ENCODE assay signal across 13 mouse cellular contexts in the genomic region with DNA sequence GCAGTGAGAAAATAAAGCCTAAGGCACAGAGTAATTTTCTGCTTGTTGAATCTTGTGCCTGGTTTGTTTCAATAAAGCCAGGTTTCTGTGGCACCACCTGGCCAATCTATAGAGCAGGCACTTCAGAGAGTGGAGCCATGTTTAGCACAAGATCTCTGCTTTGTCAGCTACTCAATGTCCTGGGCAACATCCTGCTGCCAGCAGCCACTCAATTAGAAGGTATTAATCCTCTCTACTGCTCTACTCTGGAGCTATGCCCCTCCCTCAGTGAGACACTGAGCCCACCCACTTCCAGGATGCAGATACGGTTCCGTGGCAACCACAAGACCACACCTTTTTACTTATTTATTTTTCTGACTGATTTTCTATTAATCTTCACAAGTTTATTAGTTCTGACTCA.
DNase-seq lines count a peak whose midpoint lies in the region; ATAC-seq and TF ChIP-seq lines count a peak whose summit lies in the region.
"Had no signal": no experiment of that assay in that cellular context is flagged by ENCODE, and none has a peak within 500 bp of the region (broad histone marks: within the 10 kb centered on the region; RNA-seq: fewer than 3 reads in every experiment).

No protein-coding gene starts in this region.

- no peak overlapping the region for H3K9ac ChIP-seq in hindbrain, postnatal 0 days (replicated peaks; ENCODE audit: low read length)
- no peak overlapping the region for H3K9ac ChIP-seq in hindbrain, embryonic 12.5 days
- H3K9ac ChIP-seq in embryonic facial prominence, embryonic 13.5 days = no peak overlapping the region
- H3K9ac ChIP-seq in midbrain, embryonic 16.5 days (ENCODE audit: low read depth, low read length) = no peak overlapping the region
- H3K9ac ChIP-seq: liver, embryonic 12.5 days had no signal

- TF ChIP-seq CTCF in hindbrain, postnatal 0 days (IDR thresholded peaks at IDR 0.05; ENCODE audit: low read depth) = no peak

- no peaks in the 10 kb centered on the region for H3K27me3 ChIP-seq in hindbrain, postnatal 0 days (ENCODE audit: insufficient read depth, low read length)
- H3K27me3 ChIP-seq in hindbrain, embryonic 12.5 days = no peaks in the 10 kb centered on the region
- no peaks in the 10 kb centered on the region for H3K27me3 ChIP-seq in embryonic facial prominence, embryonic 13.5 days
- H3K27me3 ChIP-seq in midbrain, embryonic 16.5 days (ENCODE audit: control insufficient read depth, insufficient read depth, low read depth, low read length) = no peaks in the 10 kb centered on the region
- H3K27me3 ChIP-seq: liver, embryonic 12.5 days had no signal

- no peaks in the 10 kb centered on the region for H3K36me3 ChIP-seq in hindbrain, postnatal 0 days (ENCODE audit: insufficient read depth, low read length)
- no peaks in the 10 kb centered on the region for H3K36me3 ChIP-seq in hindbrain, embryonic 12.5 days
- H3K36me3 ChIP-seq in embryonic facial prominence, embryonic 13.5 days = no peaks in the 10 kb centered on the region
- H3K36me3 ChIP-seq in midbrain, embryonic 16.5 days (ENCODE audit: control insufficient read depth, insufficient read depth, low read length) = no peaks in the 10 kb centered on the region
- H3K36me3 ChIP-seq: hindbrain, embryonic 10.5 days; liver, embryonic 12.5 days had no signal

- H3K9me3 ChIP-seq in hindbrain, postnatal 0 days (ENCODE audit: low read length) = no peaks in the 10 kb centered on the region
- no peaks in the 10 kb centered on the region for H3K9me3 ChIP-seq in hindbrain, embryonic 12.5 days (replicated peaks)
- H3K9me3 ChIP-seq in embryonic facial prominence, embryonic 13.5 days = no peaks in the 10 kb centered on the region
- no peaks in the 10 kb centered on the region for H3K9me3 ChIP-seq in midbrain, embryonic 16.5 days (replicated peaks; ENCODE audit: control insufficient read depth, low read length, poor library complexity, severe bottlenecking)
- H3K9me3 ChIP-seq: hindbrain, embryonic 10.5 days; liver, embryonic 12.5 days had no signal

- no peak overlapping the region for H3K4me2 ChIP-seq in hindbrain, postnatal 0 days (ENCODE audit: low read depth, low read length)
- no peak overlapping the region for H3K4me2 ChIP-seq in hindbrain, embryonic 12.5 days (replicated peaks)
- H3K4me2 ChIP-seq in embryonic facial prominence, embryonic 13.5 days = no peak overlapping the region
- H3K4me2 ChIP-seq in midbrain, embryonic 16.5 days (ENCODE audit: low read length) = no peak overlapping the region
- H3K4me2 ChIP-seq: liver, embryonic 12.5 days had no signal

- H3K4me1 ChIP-seq in hindbrain, postnatal 0 days (ENCODE audit: insufficient read depth, low read length) = no peaks in the 10 kb centered on the region
- peaks cover 18% of the 10 kb centered on the region for H3K4me1 ChIP-seq in hindbrain, embryonic 12.5 days
- peaks cover 21% of the 10 kb centered on the region for H3K4me1 ChIP-seq in embryonic facial prominence, embryonic 13.5 days
- H3K4me1 ChIP-seq in midbrain, embryonic 16.5 days (ENCODE audit: control insufficient read depth, insufficient read depth, low read length) = peaks cover 9% of the 10 kb centered on the region

- DNase-seq in hindbrain, postnatal 0 days (ENCODE audit: low spot score) = no peak
- no peak for DNase-seq in urinary bladder, postnatal 4 days (ENCODE audit: low spot score in 2 of 2)
- DNase-seq in urinary bladder, postnatal 25 days (ENCODE audit: low spot score) = no peak
- DNase-seq: adrenal gland, postnatal 14 days; layer of hippocampus, postnatal 36 days; right cerebral cortex, postnatal 14 days had no signal

- ATAC-seq in hindbrain, postnatal 0 days = no peak
- no peak for ATAC-seq in hindbrain, embryonic 12.5 days (ENCODE audit: low FRiP score)
- peak; percentile 19 for ATAC-seq in activated CD4-positive, CD25-positive, alpha-beta regulatory T cell, adult 4 months
- no peak for ATAC-seq in embryonic facial prominence, embryonic 13.5 days (ENCODE audit: insufficient number of reproducible peaks, insufficient read depth, low FRiP score, low TSS enrichment, low read depth)
- no peak for ATAC-seq in midbrain, embryonic 16.5 days
- ATAC-seq: liver, embryonic 12.5 days had no signal

- WGBS in hindbrain, postnatal 0 days = 65% methylated on average over 2 of the region's 2 CpGs
- WGBS in hindbrain, embryonic 12.5 days = 74% methylated on average over 2 of the region's 2 CpGs
- 35% methylated on average over 2 of the region's 2 CpGs for WGBS in embryonic facial prominence, embryonic 13.5 days
- 49% methylated on average over 2 of the region's 2 CpGs for WGBS in midbrain, embryonic 16.5 days

- H3K4me3 ChIP-seq in hindbrain, postnatal 0 days (ENCODE audit: low read length) = no peak overlapping the region
- H3K4me3 ChIP-seq in hindbrain, embryonic 12.5 days = no peak overlapping the region
- H3K4me3 ChIP-seq in embryonic facial prominence, embryonic 13.5 days = no peak overlapping the region
- H3K4me3 ChIP-seq in midbrain, embryonic 16.5 days (ENCODE audit: low read depth, low read length) = no peak overlapping the region
- H3K4me3 ChIP-seq: hindbrain, embryonic 10.5 days; liver, embryonic 12.5 days had no signal

- H3K27ac ChIP-seq in hindbrain, postnatal 0 days = 0 out of 2 replicates have a peak overlapping the region, but pooled peaks have one; percentile 20
- H3K27ac ChIP-seq in hindbrain, embryonic 12.5 days = no peak overlapping the region
- H3K27ac ChIP-seq in embryonic facial prominence, embryonic 13.5 days = 0 out of 2 replicates have a peak overlapping the region, but pooled peaks have one; percentile 33
- peak overlapping the region; percentile 13; the same call in 1 of the 2 replicates for H3K27ac ChIP-seq in midbrain, embryonic 16.5 days (ENCODE audit: low read length)
- H3K27ac ChIP-seq: hindbrain, embryonic 10.5 days; kidney, postnatal 0 days; liver, embryonic 12.5 days had no signal
